Mouse (Mus musculus) C2C12 (cell line): ENCODE data around the gene G6pc3.

Experiments used
- CEBPB ChIP-seq: IDR thresholded peaks from one replicate; pipeline ENCODE4 v1.6.1; 2011; ENCODE audit warnings: low read depth, mild to moderate bottlenecking, control low read depth, moderate library complexity
- CTCF ChIP-seq: IDR thresholded peaks from one replicate; pipeline ENCODE4 v1.5.1; 2011; ENCODE audit not compliant: control insufficient read depth, insufficient read depth, insufficient read length
- FOSL1 ChIP-seq: IDR thresholded peaks from one replicate; pipeline ENCODE4 v1.8.0; 2011; ENCODE audit warnings: mild to moderate bottlenecking, low read length; ENCODE audit not compliant: poor library complexity, insufficient read depth, severe bottlenecking
- MAX ChIP-seq: IDR thresholded peaks from one replicate; pipeline ENCODE4 v1.6.1; 2011; ENCODE audit warnings: mild to moderate bottlenecking, control low read depth
- MYOD1 ChIP-seq: IDR thresholded peaks from one replicate; pipeline ENCODE4 v1.6.1; 2011; ENCODE audit warnings: low read depth; ENCODE audit not compliant: control insufficient read depth, insufficient read length
- MYOG ChIP-seq: IDR thresholded peaks from one replicate; pipeline ENCODE4 v1.6.1; 2011; ENCODE audit not compliant: control insufficient read depth, insufficient read length; ENCODE audit errors: extremely low read depth
- USF1 ChIP-seq: IDR thresholded peaks from one replicate; pipeline ENCODE4 v1.6.1; 2011; ENCODE audit warnings: low read depth, mild to moderate bottlenecking, control low read depth, moderate library complexity

DNA sequence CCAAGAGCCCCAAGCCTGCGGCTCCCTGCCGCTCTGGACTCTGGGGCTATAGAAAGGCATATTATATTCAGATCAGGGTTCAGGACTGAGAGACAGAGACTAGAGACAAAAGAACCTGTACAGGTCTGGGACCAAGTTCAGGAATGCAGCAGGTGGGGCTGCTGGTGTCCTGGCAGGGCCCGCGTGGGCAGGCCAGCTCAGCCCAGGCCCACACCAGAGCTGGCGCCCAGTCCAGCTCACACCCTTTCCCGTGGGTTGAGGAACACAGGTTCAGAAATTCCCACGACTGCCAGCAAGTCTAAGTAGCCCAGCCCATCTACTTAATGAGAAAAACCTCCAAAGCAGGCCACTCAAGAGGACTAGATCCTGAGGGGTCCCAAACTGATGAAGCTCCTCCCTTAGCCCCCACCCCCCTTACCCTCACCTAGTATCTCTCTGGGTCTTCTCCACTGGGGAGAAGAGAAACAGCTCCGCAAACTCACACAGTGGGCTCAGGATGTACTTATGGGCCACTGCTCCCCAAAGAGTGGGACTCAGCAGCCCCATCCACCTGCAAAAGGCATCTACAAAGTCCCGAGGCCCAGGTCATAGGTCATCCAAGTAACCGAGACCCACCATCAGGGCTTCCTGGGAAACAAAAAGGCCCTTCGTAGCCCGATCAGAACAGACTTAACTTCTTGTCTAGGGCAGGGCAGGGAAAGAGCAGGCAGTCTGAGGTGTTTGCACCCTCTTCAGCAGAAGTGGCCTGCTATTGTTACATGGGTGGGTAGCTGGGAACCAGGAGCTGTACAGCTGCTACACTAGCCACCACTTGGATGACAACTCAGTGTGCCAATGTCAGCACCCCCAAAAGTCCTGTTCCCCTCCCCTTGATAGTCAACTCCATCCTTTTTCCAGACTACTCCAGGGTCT is 36.9 kb downstream of the G6pc3 start:
- no peak for TF ChIP-seq CTCF
- TF ChIP-seq CEBPB: no peak
- TF ChIP-seq MYOG: no peak
- TF ChIP-seq MAX: no peak
- TF ChIP-seq USF1: no peak
- TF ChIP-seq FOSL1: no peak
- no peak for TF ChIP-seq MYOD1
